Mouse (Mus musculus) olfactory bulb, adult 2 months (tissue): ENCODE measurements at regions not wholly inside any gene's neighbourhood (a gene's known extent, or its start where the extent isn't known, plus 50 kb on each side); places are given as distances from the start of the nearest gene placed in this dataset.
"Not testable (repeated sequence)": the region's sequence is repeated elsewhere in the genome, so short reads cannot be mapped to it uniquely, and the experiment has no call there.

Source experiments
- CTCF ChIP-seq: fragments of 200-500 bp; IDR thresholded peaks from 2 replicates; pipeline ENCODE4 v1.5.1; 2012; ENCODE audit warnings: low read depth, mild to moderate bottlenecking, low read length, moderate library complexity; ENCODE audit not compliant: insufficient read depth
- POLR2A ChIP-seq: fragments of 200-500 bp; IDR thresholded peaks from 2 replicates; pipeline ENCODE4 v1.6.1; 2012; ENCODE audit warnings: mild to moderate bottlenecking, low read depth, low read length, moderate library complexity; ENCODE audit not compliant: insufficient read depth

- not testable (repeated sequence) for TF ChIP-seq POLR2A, CTCF
Measured at GRCm38 (mm10) chr6:68931860-68932259, 1396.3 kb upstream of the Tacstd2 start.
